Mouse (Mus musculus) embryonic facial prominence, embryonic 12.5 days (tissue): ENCODE data around the gene Plce1. TPM values are rescaled to one million over a fixed set of nuclear protein-coding genes. Genes with fewer than 3 reads are reported as not detected.

Experiments used
- ATAC-seq: fragments of 200-750 bp; cut with Nextera tagmentation; 2 replicates; pipeline ENCODE4 v1.8.0; 2017; ENCODE audit not compliant: insufficient number of reproducible peaks, insufficient read depth, low FRiP score, low TSS enrichment
- H3K27ac ChIP-seq: fragments of 300-500 bp; sonication (generic); 2 replicates; pipeline ENCODE4 v1.5.1; 2016; ENCODE audit warnings: mild to moderate bottlenecking
- H3K27me3 ChIP-seq: fragments of 300-500 bp; sonication (generic); 2 replicates; pipeline ENCODE4 v1.6.1; 2016; ENCODE audit warnings: mild to moderate bottlenecking, moderate library complexity
- H3K36me3 ChIP-seq: fragments of 300-500 bp; sonication (generic); 2 replicates; pipeline ENCODE4 v1.6.1; 2016; ENCODE audit warnings: mild to moderate bottlenecking
- H3K4me1 ChIP-seq: fragments of 300-500 bp; sonication (generic); 2 replicates; pipeline ENCODE4 v1.6.1; 2016
- H3K4me2 ChIP-seq: fragments of 300-500 bp; sonication (generic); replicated peaks from 2 replicates; pipeline ENCODE4 v1.6.1; 2016; ENCODE audit warnings: mild to moderate bottlenecking, moderate library complexity
- H3K4me3 ChIP-seq: fragments of 300-500 bp; sonication (generic); 2 replicates; pipeline ENCODE4 v1.5.1; 2016; ENCODE audit warnings: mild to moderate bottlenecking
- H3K9ac ChIP-seq: fragments of 300-500 bp; sonication (generic); 2 replicates; pipeline ENCODE4 v1.6.1; 2016; ENCODE audit warnings: mild to moderate bottlenecking, moderate library complexity
- H3K9me3 ChIP-seq: fragments of 300-500 bp; sonication (generic); 2 replicates; pipeline ENCODE4 v1.6.1; 2016; ENCODE audit warnings: mild to moderate bottlenecking, moderate library complexity
- WGBS: fragments of 180-500 bp; shearing (Covaris S2); methylation state at CpG from one replicate; pipeline ENCODE4 v1.1.7; 2016; 5-methylcytosine and 5-hydroxymethylcytosine counted together
- polyA plus RNA-seq: library from polyadenylated mRNA; unstranded; fragments of >200 nt; fragmentation: Nextera tagmentation; extraction: Ambion mirVana; gene quantifications from 2 replicates; pipeline ENCODE4 v1.2.1, GENCODE M21; 2016

Gene Plce1
- polyA plus RNA-seq, 1 experiment from 2014 or later, result 4.7 TPM

GRCm38 (mm10) chr19:38665398-38665797 lies 184.5 kb downstream of the Plce1 start:
- no peak overlapping the region for H3K27ac ChIP-seq
- ATAC-seq, result no peak

DNA sequence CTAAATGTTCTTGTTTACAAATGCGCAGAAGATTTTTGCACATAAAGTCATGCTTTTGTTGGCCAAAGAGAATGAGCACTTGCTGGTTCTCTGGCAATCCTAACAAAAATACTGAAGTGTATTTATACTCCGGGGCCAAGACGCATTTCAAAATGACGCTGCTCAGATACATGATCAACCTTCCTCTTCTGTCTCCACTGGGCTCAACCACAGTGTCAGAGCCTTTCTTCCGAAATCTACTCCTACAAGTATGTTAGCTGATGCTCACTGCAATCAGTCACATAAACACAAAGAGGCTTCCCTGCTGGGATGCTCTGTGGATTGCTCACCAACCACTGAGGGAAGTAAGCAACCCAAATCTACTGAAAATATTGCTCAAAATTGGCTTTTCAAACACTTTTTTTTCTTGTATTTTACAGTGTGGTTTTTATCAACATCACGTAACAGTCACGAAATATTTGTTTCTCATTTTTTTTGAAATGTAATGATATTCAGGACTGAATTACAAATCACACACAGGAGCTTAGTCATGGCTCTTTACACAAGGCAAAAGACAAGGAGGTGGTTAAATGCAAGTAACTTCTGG lies 191.2 kb downstream of the Plce1 start:
- Histone ChIP-seq H3K4me1 (no peaks in the 10 kb centered on the region), H3K4me3 (no peak overlapping the region), H3K4me2 (no peak overlapping the region), H3K27ac (no peak overlapping the region), H3K36me3 (no peaks in the 10 kb centered on the region), H3K27me3 (no peaks in the 10 kb centered on the region), H3K9ac (no peak overlapping the region), H3K9me3 (no peaks in the 10 kb centered on the region)
- ATAC-seq, result no peak
- WGBS, result 88% methylated on average over 7 of the region's 7 CpGs

More at GRCm38 (mm10) chr19:38665398-38665797, 184.5 kb downstream of the Plce1 start:
- Histone ChIP-seq H3K36me3 (no peaks in the 10 kb centered on the region), H3K9me3 (no peaks in the 10 kb centered on the region), H3K9ac (no peak overlapping the region), H3K4me2 (no peak overlapping the region), H3K4me3 (no peak overlapping the region), H3K4me1 (no peaks in the 10 kb centered on the region), H3K27me3 (no peaks in the 10 kb centered on the region)
- 84% methylated on average over 1 of the region's 1 CpGs for WGBS

DNA sequence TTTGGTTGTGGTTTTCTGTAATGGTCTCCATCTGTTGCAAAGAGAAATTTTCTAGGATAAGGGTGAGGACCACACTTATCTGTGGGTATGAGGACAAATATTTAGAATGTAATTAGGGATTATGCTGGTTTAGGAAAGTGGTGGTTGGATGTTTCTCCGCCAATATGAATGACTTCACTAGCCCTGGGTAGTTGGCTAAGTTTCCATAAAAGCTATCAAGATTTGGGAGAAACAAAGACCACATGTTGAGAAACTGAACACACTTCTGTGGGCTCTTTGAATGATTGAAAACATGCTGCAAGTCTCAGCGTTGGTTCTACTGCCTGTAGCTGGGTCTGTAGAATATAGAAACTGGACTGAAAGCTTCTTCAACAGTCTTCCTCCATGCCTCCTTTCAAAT lies 193.0 kb downstream of the Plce1 start:
- Histone ChIP-seq H3K36me3 (no peaks in the 10 kb centered on the region), H3K4me3 (no peak overlapping the region), H3K9ac (no peak overlapping the region), H3K27ac (no peak overlapping the region), H3K4me2 (no peak overlapping the region), H3K4me1 (no peaks in the 10 kb centered on the region), H3K27me3 (no peaks in the 10 kb centered on the region), H3K9me3 (no peaks in the 10 kb centered on the region)
- no peak for ATAC-seq
- WGBS, result 58% methylated on average over 2 of the region's 2 CpGs

DNA sequence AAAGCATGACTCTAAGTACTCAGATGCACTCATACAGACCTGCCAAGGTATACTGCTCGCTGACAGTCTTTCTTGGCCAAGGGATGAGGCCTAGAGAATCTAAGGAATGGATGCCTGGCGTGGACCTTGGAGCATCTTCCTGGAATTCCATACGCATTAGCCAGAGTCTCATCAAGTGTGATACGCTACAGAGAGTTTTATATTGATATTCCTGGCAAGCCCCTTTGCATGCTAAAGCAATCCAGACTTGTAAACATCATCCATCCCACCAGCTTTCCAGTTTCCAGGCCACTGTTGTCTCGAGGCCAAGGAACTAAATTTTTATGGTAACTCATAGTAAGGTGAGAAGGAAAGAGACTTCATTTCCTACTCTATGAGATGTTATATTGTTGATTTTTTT lies 197.7 kb downstream of the Plce1 start:
- ATAC-seq, result no peak
- Histone ChIP-seq H3K4me1 (no peaks in the 10 kb centered on the region), H3K4me3 (no peak overlapping the region), H3K36me3 (no peaks in the 10 kb centered on the region), H3K27me3 (no peaks in the 10 kb centered on the region), H3K4me2 (no peak overlapping the region), H3K9me3 (no peaks in the 10 kb centered on the region), H3K27ac (no peak overlapping the region), H3K9ac (no peak overlapping the region)
- WGBS, result 88% methylated on average over 5 of the region's 5 CpGs

DNA sequence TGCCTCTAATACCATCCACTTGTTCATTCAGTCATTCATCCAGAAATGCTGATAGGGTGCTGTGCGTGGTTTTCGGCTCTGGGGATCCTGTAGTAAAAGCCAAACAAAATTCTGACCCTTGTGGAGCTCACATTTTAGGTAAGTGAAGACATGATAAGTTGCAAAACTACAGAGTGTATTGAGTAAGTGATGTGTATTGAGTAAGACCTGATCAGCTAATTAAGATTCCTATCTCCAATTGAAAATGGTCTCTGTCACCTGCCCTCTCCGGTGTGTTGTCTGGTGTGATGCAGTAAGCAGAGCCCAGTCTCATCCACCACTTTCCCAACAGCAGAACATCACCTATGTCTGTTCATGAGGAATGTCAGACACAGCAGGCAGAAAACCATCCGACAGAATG lies 198.6 kb downstream of the Plce1 start:
- 89% methylated on average over 4 of the region's 4 CpGs for WGBS
- Histone ChIP-seq H3K4me2 (no peak overlapping the region), H3K4me3 (no peak overlapping the region), H3K9me3 (no peaks in the 10 kb centered on the region), H3K27ac (no peak overlapping the region), H3K36me3 (no peaks in the 10 kb centered on the region), H3K9ac (no peak overlapping the region), H3K27me3 (no peaks in the 10 kb centered on the region), H3K4me1 (no peaks in the 10 kb centered on the region)
- no peak for ATAC-seq

DNA sequence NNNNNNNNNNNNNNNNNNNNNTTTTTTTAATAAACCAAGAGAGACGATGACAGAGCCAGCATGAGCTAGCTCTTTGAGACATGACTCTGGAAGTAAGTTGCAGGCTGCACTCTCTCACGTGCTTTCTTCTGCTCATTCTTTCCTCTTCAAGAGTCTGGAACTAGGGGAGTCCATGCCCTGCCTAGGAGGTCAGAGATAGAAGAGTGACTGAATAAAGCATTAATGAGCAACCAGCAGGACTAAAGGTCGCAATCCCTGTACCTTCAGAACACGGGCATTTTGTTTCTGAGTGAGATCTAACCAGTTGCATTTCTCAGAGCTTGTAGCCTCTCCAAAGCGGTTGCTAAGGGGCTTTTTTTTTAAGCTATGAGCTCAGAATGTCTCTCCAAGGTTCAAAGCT lies 206.4 kb downstream of the Plce1 start:
- Histone ChIP-seq H3K27me3 (no peaks in the 10 kb centered on the region), H3K4me1 (no peaks in the 10 kb centered on the region), H3K4me2 (no peak overlapping the region), H3K9ac (no peak overlapping the region), H3K9me3 (no peaks in the 10 kb centered on the region), H3K27ac (no peak overlapping the region), H3K4me3 (no peak overlapping the region), H3K36me3 (no peaks in the 10 kb centered on the region)
- WGBS, result 61% methylated on average over 5 of the region's 5 CpGs
- no peak for ATAC-seq

- Histone ChIP-seq H3K4me3 (no peak overlapping the region), H3K9me3 (no peaks in the 10 kb centered on the region), H3K36me3 (no peaks in the 10 kb centered on the region), H3K27me3 (no peaks in the 10 kb centered on the region), H3K4me2 (no peak overlapping the region), H3K4me1 (0 out of 2 replicates have a peak, but pooled peaks cover 5% of the 10 kb centered on the region), H3K9ac (no peak overlapping the region), H3K27ac (no peak overlapping the region)
- no peak for ATAC-seq
- WGBS, result 85% methylated on average over 4 of the region's 4 CpGs
Measured at GRCm38 (mm10) chr19:38688741-38689507, 208.0 kb downstream of the Plce1 start.

GRCm38 (mm10) chr19:38690276-38690675 lies 209.4 kb downstream of the Plce1 start:
- Histone ChIP-seq H3K9ac (no peak overlapping the region), H3K4me2 (no peak overlapping the region), H3K4me3 (no peak overlapping the region), H3K36me3 (no peaks in the 10 kb centered on the region), H3K9me3 (no peaks in the 10 kb centered on the region), H3K27ac (no peak overlapping the region), H3K27me3 (no peaks in the 10 kb centered on the region), H3K4me1 (0 out of 2 replicates have a peak, but pooled peaks cover 6% of the 10 kb centered on the region)
- no peak for ATAC-seq
- WGBS, result 83% methylated on average over 2 of the region's 2 CpGs

GRCm38 (mm10) chr19:38691533-38691932 lies 210.6 kb downstream of the Plce1 start:
- no peak for ATAC-seq
- Histone ChIP-seq H3K9ac (no peak overlapping the region), H3K27ac (no peak overlapping the region), H3K4me1 (0 out of 2 replicates have a peak, but pooled peaks cover 6% of the 10 kb centered on the region), H3K36me3 (no peaks in the 10 kb centered on the region), H3K9me3 (no peaks in the 10 kb centered on the region), H3K4me3 (no peak overlapping the region), H3K4me2 (no peak overlapping the region), H3K27me3 (no peaks in the 10 kb centered on the region)
- WGBS, result 92% methylated on average over 6 of the region's 6 CpGs

DNA sequence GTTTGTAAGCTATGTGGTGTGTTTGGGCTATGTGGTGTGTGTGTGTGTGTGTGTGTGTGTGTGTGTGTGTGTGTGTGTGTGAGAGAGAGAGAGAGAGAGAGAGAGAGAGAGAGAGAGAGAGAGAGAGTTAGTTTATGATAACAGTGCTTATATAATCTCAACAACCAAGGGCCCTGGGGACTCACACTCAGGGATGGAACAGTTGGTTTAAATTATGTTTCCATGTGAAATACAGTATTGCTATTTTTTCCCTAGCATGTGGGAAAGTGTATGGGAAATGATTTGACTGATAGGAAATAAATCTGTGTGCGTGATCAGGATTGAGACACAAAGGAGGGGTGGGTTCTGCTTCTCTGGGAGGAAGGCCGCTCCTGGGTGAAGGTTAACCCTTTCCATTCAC lies 212.4 kb downstream of the Plce1 start:
- no peak overlapping the region for H3K4me3 ChIP-seq
- no peaks in the 10 kb centered on the region for H3K27me3 ChIP-seq
- H3K36me3 ChIP-seq, result no peaks in the 10 kb centered on the region
- ATAC-seq, result no peak
- 0 out of 2 replicates have a peak, but pooled peaks cover 6% of the 10 kb centered on the region for H3K4me1 ChIP-seq
- no peak overlapping the region for H3K4me2 ChIP-seq
- no peak overlapping the region for H3K9ac ChIP-seq
- WGBS, result 28% methylated on average over 2 of the region's 2 CpGs
- H3K9me3 ChIP-seq, result no peaks in the 10 kb centered on the region
- H3K27ac ChIP-seq, result no peak overlapping the region

DNA sequence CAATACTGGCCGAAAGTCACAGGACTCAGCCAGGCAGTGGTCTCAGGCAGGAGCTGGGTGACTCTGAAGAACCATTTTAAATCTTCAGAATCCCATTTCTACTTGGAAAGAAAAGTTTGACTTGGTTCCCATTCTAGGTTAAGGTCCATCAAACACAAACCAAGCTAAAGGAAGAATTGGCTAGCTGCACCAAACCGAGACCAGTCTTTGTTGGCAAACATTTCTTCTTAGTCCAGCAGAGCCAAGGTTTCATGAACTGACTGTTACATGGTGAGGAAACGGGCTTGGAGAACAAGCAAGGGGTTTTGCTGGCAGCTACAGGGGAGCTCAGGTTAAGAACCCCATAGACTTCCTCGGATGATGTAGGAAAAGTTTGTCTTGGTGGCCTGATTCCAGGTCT lies 212.9 kb downstream of the Plce1 start:
- no peaks in the 10 kb centered on the region for H3K27me3 ChIP-seq
- H3K9me3 ChIP-seq, result no peaks in the 10 kb centered on the region
- no peaks in the 10 kb centered on the region for H3K36me3 ChIP-seq
- ATAC-seq, result no peak
- H3K27ac ChIP-seq, result no peak overlapping the region
- 0 out of 2 replicates have a peak, but pooled peaks cover 6% of the 10 kb centered on the region for H3K4me1 ChIP-seq
- no peak overlapping the region for H3K4me2 ChIP-seq
- no peak overlapping the region for H3K9ac ChIP-seq
- no peak overlapping the region for H3K4me3 ChIP-seq
- 84% methylated on average over 4 of the region's 4 CpGs for WGBS

DNA sequence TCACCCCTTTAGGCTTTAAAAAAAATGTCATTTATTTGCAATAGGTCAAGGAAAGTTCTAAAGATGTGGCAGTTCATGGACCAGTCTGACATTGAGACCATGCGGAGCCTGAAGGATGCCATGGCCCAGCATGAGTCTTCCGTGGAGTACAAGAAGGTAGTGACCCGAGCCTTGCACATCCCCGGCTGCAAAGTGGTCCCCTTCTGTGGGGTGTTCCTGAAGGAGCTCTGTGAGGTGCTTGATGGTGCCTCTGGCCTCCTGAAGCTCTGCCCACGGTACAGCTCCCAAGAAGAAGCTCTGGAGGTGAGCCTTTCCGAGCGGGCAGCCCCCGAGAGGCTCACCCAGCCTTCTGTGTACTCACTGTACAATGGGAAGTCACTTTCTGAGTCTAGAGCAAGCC lies 220.9 kb downstream of the Plce1 start:
- Histone ChIP-seq H3K4me1 (no peaks in the 10 kb centered on the region), H3K4me3 (no peak overlapping the region), H3K9me3 (no peaks in the 10 kb centered on the region), H3K4me2 (no peak overlapping the region), H3K27me3 (no peaks in the 10 kb centered on the region), H3K27ac (no peak overlapping the region), H3K9ac (no peak overlapping the region), H3K36me3 (no peaks in the 10 kb centered on the region)
- WGBS, result 92% methylated on average over 8 of the region's 8 CpGs
- no peak for ATAC-seq
